Mouse (Mus musculus) hindbrain, embryonic 11.5 days (tissue): ENCODE results near the gene Tmem56. TPM values are rescaled to one million over a fixed set of nuclear protein-coding genes. Genes with fewer than 3 reads are reported as not detected.

Experiments
- ATAC-seq: fragments of 200-750 bp; cut with Nextera tagmentation; 2 replicates; pipeline ENCODE4 v1.8.0; 2017; ENCODE audit warnings: mild to moderate bottlenecking, moderate TSS enrichment, moderate library complexity; ENCODE audit not compliant: low FRiP score
- DNase-seq: peaks from one replicate; pipeline ENCODE4 v3.0.0-alpha.2; 2015; ENCODE audit warnings: low spot score
- H3K27ac ChIP-seq: fragments of 300-500 bp; sonication (generic); 2 replicates; pipeline ENCODE4 v1.5.1; 2014; ENCODE audit warnings: mild to moderate bottlenecking, low read depth, low read length
- H3K27me3 ChIP-seq: fragments of 300-500 bp; sonication (generic); 2 replicates; pipeline ENCODE4 v1.6.1; 2014; ENCODE audit warnings: mild to moderate bottlenecking, low read length, moderate library complexity, mixed read lengths; ENCODE audit not compliant: control insufficient read depth, insufficient read depth
- H3K36me3 ChIP-seq: fragments of 300-500 bp; sonication (generic); 2 replicates; pipeline ENCODE4 v1.6.1; 2014; ENCODE audit warnings: mild to moderate bottlenecking, low read length, moderate library complexity, mixed read lengths; ENCODE audit not compliant: control insufficient read depth, insufficient read depth
- H3K4me1 ChIP-seq: fragments of 300-500 bp; sonication (generic); replicated peaks from 2 replicates; pipeline ENCODE4 v1.6.1; 2014; ENCODE audit warnings: low read length, mixed read lengths; ENCODE audit not compliant: control insufficient read depth, insufficient read depth
- H3K4me2 ChIP-seq: fragments of 300-500 bp; sonication (generic); replicated peaks from 2 replicates; pipeline ENCODE4 v1.6.1; 2014; ENCODE audit warnings: mild to moderate bottlenecking, low read depth, low read length
- H3K4me3 ChIP-seq: fragments of 300-500 bp; sonication (generic); 2 replicates; pipeline ENCODE4 v1.5.1; 2014; ENCODE audit warnings: low read depth, low read length
- H3K9ac ChIP-seq: fragments of 300-500 bp; sonication (generic); 2 replicates; pipeline ENCODE4 v1.6.1; 2014; ENCODE audit warnings: low read depth, low read length
- H3K9me3 ChIP-seq: fragments of 300-500 bp; sonication (generic); 2 replicates; pipeline ENCODE4 v1.6.1; 2016; ENCODE audit warnings: low read length; ENCODE audit not compliant: control insufficient read depth
- WGBS: fragments of 180-500 bp; shearing (Covaris S2); extraction: QIAGEN DNeasy Blood & Tissue Kit; methylation state at CpG from one replicate; pipeline ENCODE4 v1.1.7; 2014; 5-methylcytosine and 5-hydroxymethylcytosine counted together
- polyA plus RNA-seq: library from polyadenylated mRNA; unstranded; fragments of >200 nt; fragmentation: Nextera tagmentation; extraction: Ambion mirVana; gene quantifications from 2 replicates; pipeline ENCODE4 v1.2.1, GENCODE M21; 2014

Tmem56 gene
- polyA plus RNA-seq, 1 experiment from 2014 or later: 0.65 TPM

DNA sequence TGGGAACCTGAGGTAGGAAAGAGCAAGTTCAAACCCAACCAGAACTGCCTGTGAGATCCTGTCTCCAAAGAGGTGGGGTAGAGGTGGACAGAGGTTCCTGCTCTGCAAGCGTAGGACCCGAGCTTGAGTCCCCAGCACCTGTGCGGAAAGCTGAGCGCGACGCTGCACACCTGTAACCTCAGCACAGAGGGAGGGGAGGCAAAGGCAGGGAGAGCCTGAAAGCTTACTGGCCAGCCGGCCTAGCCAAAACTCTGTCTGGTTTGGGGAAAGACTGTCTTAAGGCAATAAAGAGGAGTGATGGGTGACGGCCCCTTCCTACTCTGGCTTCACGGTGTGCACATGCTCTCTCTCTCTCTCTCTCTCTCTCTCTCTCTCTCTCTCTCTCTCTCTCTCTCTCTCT is 30.1 kb upstream of the Tmem56 start:
- no peak overlapping the region for H3K9ac ChIP-seq
- H3K27ac ChIP-seq: no peak overlapping the region
- no peaks in the 10 kb centered on the region for H3K9me3 ChIP-seq
- no peaks in the 10 kb centered on the region for H3K27me3 ChIP-seq
- no peaks in the 10 kb centered on the region for H3K4me1 ChIP-seq
- H3K36me3 ChIP-seq: no peaks in the 10 kb centered on the region
- 67% methylated on average over 9 of the region's 9 CpGs for WGBS
- DNase-seq (no peak), ATAC-seq (no peak)
- H3K4me2 ChIP-seq: no peak overlapping the region
- H3K4me3 ChIP-seq: no peak overlapping the region

- Histone ChIP-seq H3K4me1 (no peaks in the 10 kb centered on the region), H3K4me3 (no peak overlapping the region), H3K27ac (no peak overlapping the region), H3K36me3 (no peaks in the 10 kb centered on the region), H3K9me3 (no peaks in the 10 kb centered on the region), H3K27me3 (no peaks in the 10 kb centered on the region), H3K4me2 (no peak overlapping the region), H3K9ac (no peak overlapping the region)
- no peak for DNase-seq
- no peak for ATAC-seq
- 84% methylated on average over 6 of the region's 6 CpGs for WGBS
Measured at GRCm38 (mm10) chr3:121312426-121312825, 29.5 kb upstream of the Tmem56 start.

GRCm38 (mm10) chr3:121309896-121310714 is 27.2 kb upstream of the Tmem56 start:
- 90% methylated on average over 16 of the region's 16 CpGs for WGBS
- no peak overlapping the region for H3K4me2 ChIP-seq
- H3K4me3 ChIP-seq: no peak overlapping the region
- no peaks in the 10 kb centered on the region for H3K4me1 ChIP-seq
- DNase-seq (no peak), ATAC-seq (no peak)
- no peaks in the 10 kb centered on the region for H3K36me3 ChIP-seq
- H3K9ac ChIP-seq: no peak overlapping the region
- H3K27me3 ChIP-seq: no peaks in the 10 kb centered on the region
- no peak overlapping the region for H3K27ac ChIP-seq
- H3K9me3 ChIP-seq: no peaks in the 10 kb centered on the region

GRCm38 (mm10) chr3:121309429-121309828 is 26.5 kb upstream of the Tmem56 start:
- Histone ChIP-seq H3K4me1 (no peaks in the 10 kb centered on the region), H3K36me3 (no peaks in the 10 kb centered on the region), H3K9me3 (no peaks in the 10 kb centered on the region), H3K27me3 (no peaks in the 10 kb centered on the region), H3K4me2 (no peak overlapping the region), H3K9ac (no peak overlapping the region), H3K27ac (no peak overlapping the region), H3K4me3 (no peak overlapping the region)
- no peak for ATAC-seq
- no peak for DNase-seq
- WGBS: 85% methylated on average over 4 of the region's 4 CpGs

- Histone ChIP-seq H3K4me2 (no peak overlapping the region), H3K9me3 (no peaks in the 10 kb centered on the region), H3K4me3 (no peak overlapping the region), H3K27ac (no peak overlapping the region), H3K9ac (no peak overlapping the region), H3K27me3 (no peaks in the 10 kb centered on the region), H3K36me3 (no peaks in the 10 kb centered on the region), H3K4me1 (no peaks in the 10 kb centered on the region)
- ATAC-seq (no peak), DNase-seq (no peak)
- 88% methylated on average over 5 of the region's 5 CpGs for WGBS
Measured at GRCm38 (mm10) chr3:121308935-121309334, 26.0 kb upstream of the Tmem56 start.

DNA sequence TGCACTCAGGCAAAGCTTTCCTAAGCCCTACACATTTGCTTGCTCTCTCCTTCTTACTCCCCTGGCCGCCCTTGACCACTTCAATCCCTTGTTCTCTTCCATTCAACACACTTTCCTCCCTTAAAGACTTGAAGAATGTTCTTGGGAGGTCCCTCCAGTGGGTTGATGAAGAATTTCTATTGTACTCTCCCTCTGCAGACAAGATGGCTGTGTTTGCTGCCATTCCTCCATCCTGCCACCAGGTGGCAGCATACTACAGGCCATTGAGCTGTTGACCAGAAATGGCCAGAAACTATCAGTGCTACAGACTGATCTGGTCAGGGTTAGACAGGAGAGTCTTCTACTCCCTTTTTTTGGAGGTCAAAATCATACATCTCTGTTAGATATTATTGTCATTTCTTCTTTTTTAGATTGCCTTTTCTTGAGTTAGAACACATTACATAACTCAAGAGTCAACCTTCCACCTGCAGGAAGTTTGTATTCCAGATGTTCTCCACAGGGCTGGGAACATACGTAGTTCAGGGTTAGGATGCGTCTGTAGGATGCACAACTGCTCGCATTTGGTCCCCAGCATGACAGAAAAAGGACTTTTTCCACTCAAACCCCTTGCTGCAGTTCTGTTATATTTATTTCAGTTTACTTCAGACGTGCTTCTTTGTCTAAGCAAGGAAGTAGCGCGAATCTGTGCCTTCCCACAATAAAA is 24.8 kb upstream of the Tmem56 start:
- H3K9ac ChIP-seq: no peak overlapping the region
- H3K9me3 ChIP-seq: no peaks in the 10 kb centered on the region
- H3K36me3 ChIP-seq: no peaks in the 10 kb centered on the region
- 73% methylated on average over 7 of the region's 7 CpGs for WGBS
- H3K4me2 ChIP-seq: no peak overlapping the region
- H3K4me3 ChIP-seq: no peak overlapping the region
- peak; percentile 77 for ATAC-seq
- no peak overlapping the region for H3K27ac ChIP-seq
- H3K27me3 ChIP-seq: no peaks in the 10 kb centered on the region
- H3K4me1 ChIP-seq: no peaks in the 10 kb centered on the region
- peak; percentile 88 for DNase-seq

- Histone ChIP-seq H3K4me1 (no peaks in the 10 kb centered on the region), H3K27ac (no peak overlapping the region), H3K9ac (no peak overlapping the region), H3K9me3 (no peaks in the 10 kb centered on the region), H3K4me3 (no peak overlapping the region), H3K4me2 (no peak overlapping the region), H3K27me3 (no peaks in the 10 kb centered on the region), H3K36me3 (no peaks in the 10 kb centered on the region)
- WGBS: 90% methylated on average over 7 of the region's 7 CpGs
- ATAC-seq (no peak), DNase-seq (peak; percentile 18)
Measured at GRCm38 (mm10) chr3:121306641-121307040, 23.7 kb upstream of the Tmem56 start.

DNA sequence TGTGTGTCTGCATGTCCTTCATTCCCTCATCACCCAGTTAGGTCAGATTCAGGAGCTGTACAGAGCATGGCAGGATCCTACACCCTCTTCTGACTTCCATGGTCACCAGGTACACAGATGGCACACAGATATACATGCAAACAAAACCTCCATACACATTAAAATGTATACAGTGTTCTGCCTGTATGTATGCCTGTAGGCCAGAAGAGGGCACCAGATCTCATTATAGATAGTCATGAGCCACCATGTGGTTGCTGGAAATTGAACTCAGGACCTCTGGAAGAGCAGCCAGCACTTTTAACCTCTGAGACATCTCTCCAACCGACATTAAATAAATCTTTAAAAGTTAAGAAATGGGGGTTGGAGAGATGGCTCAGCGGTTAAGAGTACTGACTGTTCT is 11.3 kb upstream of the Tmem56 start:
- Histone ChIP-seq H3K36me3 (no peaks in the 10 kb centered on the region), H3K4me3 (no peak overlapping the region), H3K4me2 (no peak overlapping the region), H3K4me1 (peaks cover 3% of the 10 kb centered on the region; the same call in 1 of the 2 replicates), H3K27me3 (no peaks in the 10 kb centered on the region), H3K9me3 (no peaks in the 10 kb centered on the region), H3K9ac (no peak overlapping the region), H3K27ac (no peak overlapping the region)
- WGBS: 78% methylated on average over 2 of the region's 2 CpGs
- no peak for ATAC-seq
- DNase-seq: no peak
